Mouse (Mus musculus) ES-Bruce4 (cell line): ENCODE data around the gene Dock6. TPM values are rescaled to one million over a fixed set of nuclear protein-coding genes. Genes with fewer than 3 reads are reported as not detected.

Source experiments
- H3K27ac ChIP-seq: 2 replicates; pipeline ENCODE4 v1.5.1; 2012; ENCODE audit warnings: low read length, inconsistent platforms; ENCODE audit not compliant: insufficient read depth
- H3K27me3 ChIP-seq: 2 replicates; pipeline ENCODE4 v1.6.1; 2012; ENCODE audit warnings: mild to moderate bottlenecking, low read length, inconsistent platforms; ENCODE audit not compliant: control insufficient read depth, poor library complexity, insufficient read depth, severe bottlenecking
- H3K36me3 ChIP-seq: 2 replicates; pipeline ENCODE4 v1.6.1; 2012; ENCODE audit warnings: inconsistent platforms, mild to moderate bottlenecking, low read length, moderate library complexity; ENCODE audit not compliant: control insufficient read depth, poor library complexity, insufficient read depth, severe bottlenecking
- H3K4me1 ChIP-seq: one replicate; pipeline ENCODE4 v1.8.1; 2011; ENCODE audit warnings: low read length; ENCODE audit not compliant: control insufficient read depth, insufficient read depth
- H3K4me3 ChIP-seq: 2 replicates; pipeline ENCODE4 v1.5.1; 2011; ENCODE audit warnings: low read depth, mild to moderate bottlenecking, low read length
- H3K9ac ChIP-seq: 2 replicates; pipeline ENCODE4 v1.6.1; 2012; ENCODE audit warnings: low read depth, mild to moderate bottlenecking, inconsistent platforms; ENCODE audit not compliant: poor library complexity, severe bottlenecking
- H3K9me3 ChIP-seq: replicated peaks from 2 replicates; pipeline ENCODE4 v1.6.1; 2012; ENCODE audit warnings: mild to moderate bottlenecking, low read length, inconsistent platforms; ENCODE audit not compliant: control insufficient read depth, poor library complexity, insufficient read depth, severe bottlenecking
- CTCF ChIP-seq: IDR thresholded peaks from one replicate; pipeline ENCODE4 v1.8.1; 2011; ENCODE audit warnings: low read depth, low read length
- EP300 ChIP-seq: IDR thresholded peaks from 2 replicates; pipeline ENCODE4 v1.6.1; 2011; ENCODE audit warnings: low read depth, low read length; ENCODE audit not compliant: insufficient read depth
- POLR2A ChIP-seq: IDR thresholded peaks from one replicate; pipeline ENCODE4 v1.8.1; 2011; ENCODE audit warnings: low read length; ENCODE audit not compliant: insufficient read depth
- polyA plus RNA-seq: library from polyadenylated mRNA; stranded (reverse); fragments of >200 nt; gene quantifications from 2 replicates; pipeline ENCODE4 v1.2.4, GENCODE M21; 2011; ENCODE audit warnings: low read depth; ENCODE audit not compliant: missing spikeins, insufficient read depth, insufficient read length

Dock6 gene
- polyA plus RNA-seq, 1 experiment = 74.9 TPM

- H3K27me3 ChIP-seq = no peaks in the 10 kb centered on the region
- H3K4me3 ChIP-seq = no peak overlapping the region
- H3K9me3 ChIP-seq = 0 out of 2 replicates have a peak, but pooled peaks cover 4% of the 10 kb centered on the region
- no peak overlapping the region for H3K9ac ChIP-seq
- H3K4me1 ChIP-seq = peaks cover 8% of the 10 kb centered on the region
- no peaks in the 10 kb centered on the region for H3K36me3 ChIP-seq
- peak overlapping the region; percentile 18; the same call in 1 of the 2 replicates for H3K27ac ChIP-seq
- no peak for TF ChIP-seq CTCF
- TF ChIP-seq POLR2A = no peak
- no peak for TF ChIP-seq EP300
Observed at GRCm38 (mm10) chr9:21859606-21860005, 7.2 kb upstream of the Dock6 start.

- TF ChIP-seq POLR2A = no peak
- TF ChIP-seq EP300 = no peak
- TF ChIP-seq CTCF = no peak
- Histone ChIP-seq H3K9me3 (0 out of 2 replicates have a peak, but pooled peaks cover 4% of the 10 kb centered on the region), H3K4me1 (peaks cover 6% of the 10 kb centered on the region)
Observed at GRCm38 (mm10) chr9:21858084-21858483, 5.6 kb upstream of the Dock6 start.

GRCm38 (mm10) chr9:21857501-21857900 lies 5.1 kb upstream of the Dock6 start:
- Histone ChIP-seq H3K9me3 (0 out of 2 replicates have a peak, but pooled peaks cover 4% of the 10 kb centered on the region), H3K4me1 (peaks cover 6% of the 10 kb centered on the region), H3K9ac (no peak overlapping the region), H3K27me3 (no peaks in the 10 kb centered on the region), H3K27ac (no peak overlapping the region), H3K4me3 (no peak overlapping the region), H3K36me3 (no peaks in the 10 kb centered on the region)
- TF ChIP-seq CTCF = no peak
- TF ChIP-seq POLR2A = no peak
- TF ChIP-seq EP300 = no peak

More at GRCm38 (mm10) chr9:21858084-21858483, 5.6 kb upstream of the Dock6 start:
- Histone ChIP-seq H3K27me3 (no peaks in the 10 kb centered on the region), H3K9ac (no peak overlapping the region), H3K36me3 (no peaks in the 10 kb centered on the region), H3K27ac (no peak overlapping the region), H3K4me3 (no peak overlapping the region)

DNA sequence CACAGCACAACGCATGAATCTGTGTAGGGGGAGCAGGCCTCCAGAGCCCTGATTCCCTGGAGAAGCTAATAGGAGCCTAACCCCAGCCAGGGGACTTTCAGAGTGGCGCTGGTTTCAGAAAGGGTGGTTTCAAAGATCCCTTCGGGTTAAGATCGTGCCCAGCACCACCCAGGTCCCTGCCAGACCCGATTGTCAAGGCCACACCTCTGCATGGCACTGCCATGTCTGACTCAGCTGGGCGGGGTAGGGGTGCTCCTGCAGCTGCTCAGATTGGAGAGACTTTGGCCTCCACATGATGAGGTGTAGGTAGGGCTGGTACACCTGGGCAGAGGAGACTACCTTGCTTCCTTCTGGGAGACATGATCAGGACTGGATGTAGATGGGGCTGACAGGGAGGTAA lies 2.5 kb upstream of the Dock6 start:
- TF ChIP-seq CTCF = no peak
- no peaks in the 10 kb centered on the region for H3K36me3 ChIP-seq
- no peak overlapping the region for H3K27ac ChIP-seq
- no peak overlapping the region for H3K9ac ChIP-seq
- no peak overlapping the region for H3K4me3 ChIP-seq
- H3K27me3 ChIP-seq = no peaks in the 10 kb centered on the region
- H3K9me3 ChIP-seq = no peaks in the 10 kb centered on the region
- H3K4me1 ChIP-seq = peaks cover 8% of the 10 kb centered on the region

GRCm38 (mm10) chr9:21853961-21854360 lies 1.5 kb upstream of the Dock6 start:
- Histone ChIP-seq H3K4me1 (peaks cover 6% of the 10 kb centered on the region), H3K27me3 (no peaks in the 10 kb centered on the region), H3K36me3 (no peaks in the 10 kb centered on the region), H3K4me3 (no peak overlapping the region), H3K27ac (no peak overlapping the region), H3K9ac (no peak overlapping the region), H3K9me3 (no peaks in the 10 kb centered on the region)
- TF ChIP-seq POLR2A (no peak), CTCF (no peak), EP300 (no peak)

DNA sequence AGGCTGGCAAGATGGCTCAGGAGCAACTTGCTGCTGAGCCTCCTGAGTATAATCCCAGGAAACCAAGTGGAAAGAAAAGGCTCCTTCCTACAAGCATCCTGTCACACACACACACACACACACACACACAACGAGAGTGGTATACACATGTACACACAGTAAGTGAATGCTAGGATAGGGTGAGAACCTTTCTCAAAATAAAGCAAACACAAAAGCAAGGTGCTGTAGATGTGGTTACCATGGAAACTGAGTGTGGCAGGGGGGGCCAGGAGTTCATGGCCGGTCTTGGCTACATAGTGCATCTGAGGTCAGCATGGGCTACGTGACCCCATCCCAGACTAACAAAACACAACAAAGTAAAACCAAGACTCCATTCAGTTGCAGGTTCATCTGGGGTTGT lies 1.4 kb downstream of the Dock6 start:
- Histone ChIP-seq H3K4me1 (peaks cover 10% of the 10 kb centered on the region), H3K27ac (peak overlapping the region; percentile 22), H3K27me3 (no peaks in the 10 kb centered on the region), H3K9ac (peak overlapping the region; percentile 93; the same call in 1 of the 2 replicates), H3K4me3 (peak overlapping the region; percentile 83), H3K36me3 (peaks cover 4% of the 10 kb centered on the region), H3K9me3 (no peaks in the 10 kb centered on the region)
- no peak for TF ChIP-seq POLR2A
- TF ChIP-seq EP300 = no peak
- no peak for TF ChIP-seq CTCF
